Mouse (Mus musculus): Measurements from ENCODE around the gene Vamp4. TPM values are rescaled to one million over a fixed set of nuclear protein-coding genes. Genes with fewer than 3 reads are reported as not detected.

Gene Vamp4
- polyA plus RNA-seq, 1 experiment from 2014 or later = 56.4 TPM

Other genes starting within 250 kb of the Vamp4 start
- 6.4 and 6.7 TPM in 2 replicates for gene Dnm3, start 92.5 kb upstream of the Vamp4 start, polyA plus RNA-seq (2015; fragmentation: Nextera tagmentation; extraction: Ambion mirVana)
- 20.1 and 21.6 TPM in 2 replicates for gene Mettl13, start 22.0 kb upstream of the Vamp4 start, polyA plus RNA-seq (2015; fragmentation: Nextera tagmentation; extraction: Ambion mirVana)
- not detected in 2 replicates for gene Myoc, start 68.6 kb downstream of the Vamp4 start, polyA plus RNA-seq (2015; fragmentation: Nextera tagmentation; extraction: Ambion mirVana)
- not detected in 2 replicates for gene Myocos, start 87.7 kb downstream of the Vamp4 start, polyA plus RNA-seq (2015; fragmentation: Nextera tagmentation; extraction: Ambion mirVana)
- 104 and 105 TPM in 2 replicates for gene Prrc2c, start 170.0 kb downstream of the Vamp4 start, polyA plus RNA-seq (2015; fragmentation: Nextera tagmentation; extraction: Ambion mirVana)
- gene Fmo4, start 243.5 kb downstream of the Vamp4 start, polyA plus RNA-seq (2015; fragmentation: Nextera tagmentation; extraction: Ambion mirVana) = 1.3 and 1.7 TPM in 2 replicates

Data from stomach, embryonic 16.5 days (tissue).